Mouse (Mus musculus): ENCODE data around the gene Krtap6-2.

The Krtap6-2 gene

GRCm38 (mm10) chr16:89420011-89420410 is at the start of gene Krtap6-2:
Gene Krtap6-2, minus strand, starts transcription at chr16:89420111.
- no peak for DNase-seq

GRCm38 (mm10) chr16:89461189-89461588 is 41.3 kb upstream of the Krtap6-2 start:
- DNase-seq: no peak

GRCm38 (mm10) chr16:89429586-89429985 is 9.7 kb upstream of the Krtap6-2 start:
- DNase-seq: no peak

- no peak for DNase-seq
These were observed 5.4 kb upstream of the Krtap6-2 start for GRCm38 (mm10) chr16:89425310-89425709.

- no peak for DNase-seq
These were observed 3.6 kb downstream of the Krtap6-2 start for GRCm38 (mm10) chr16:89416311-89416710.

- DNase-seq: no peak
These were observed 9.4 kb downstream of the Krtap6-2 start for GRCm38 (mm10) chr16:89410345-89411068.

- DNase-seq: no peak
These were observed 16.1 kb downstream of the Krtap6-2 start, which contains the start of gene Krtap21-1 for GRCm38 (mm10) chr16:89403768-89404167. Gene Krtap21-1, minus strand, starts transcription at chr16:89403868.

GRCm38 (mm10) chr16:89372734-89373461 is 47.0 kb downstream of the Krtap6-2 start:
- no peak for DNase-seq
